Mouse (Mus musculus) yolk sac, embryonic 10.5 days (tissue): Measurements from ENCODE around the gene Trak1.
A peak's percentile ranks its signal among the peaks of the same experiment; 100 is the strongest.

Experiments
- DNase-seq: peaks from one replicate; pipeline ENCODE4 v3.0.0-alpha.2; 2017; ENCODE audit warnings: low spot score

Gene Trak1

GRCm38 (mm10) chr9:121295221-121295620 is 2.1 kb upstream of the Trak1 start:
- DNase-seq: no peak

- DNase-seq: no peak
Observed at GRCm38 (mm10) chr9:121298065-121298398, 730 bp downstream of the Trak1 start.

GRCm38 (mm10) chr9:121298411-121299091 is 1.2 kb downstream of the Trak1 start:
- no peak for DNase-seq

GRCm38 (mm10) chr9:121299223-121299755 is 2.0 kb downstream of the Trak1 start:
- no peak for DNase-seq

- DNase-seq: no peak
Observed at GRCm38 (mm10) chr9:121299976-121300570, 2.8 kb downstream of the Trak1 start.

GRCm38 (mm10) chr9:121301041-121301920 is 4.0 kb downstream of the Trak1 start:
- no peak for DNase-seq

- no peak for DNase-seq
Observed at GRCm38 (mm10) chr9:121302543-121302942, 5.2 kb downstream of the Trak1 start.

GRCm38 (mm10) chr9:121303086-121303485 is 5.8 kb downstream of the Trak1 start:
- no peak for DNase-seq

GRCm38 (mm10) chr9:121303748-121304147 is 6.4 kb downstream of the Trak1 start:
- no peak for DNase-seq

GRCm38 (mm10) chr9:121304520-121304919 is 7.2 kb downstream of the Trak1 start:
- no peak for DNase-seq

GRCm38 (mm10) chr9:121305456-121305855 is 8.2 kb downstream of the Trak1 start:
- no peak for DNase-seq

- no peak for DNase-seq
Observed at GRCm38 (mm10) chr9:121309287-121309686, 12.0 kb downstream of the Trak1 start.

GRCm38 (mm10) chr9:121310501-121310900 is 13.2 kb downstream of the Trak1 start:
- DNase-seq: no peak

- no peak for DNase-seq
Observed at GRCm38 (mm10) chr9:121311846-121312236, 14.5 kb downstream of the Trak1 start.

GRCm38 (mm10) chr9:121312237-121312891 is 15.1 kb downstream of the Trak1 start:
- DNase-seq: no peak

- peak; percentile 74 for DNase-seq
Observed at GRCm38 (mm10) chr9:121313656-121314374, 16.5 kb downstream of the Trak1 start.

GRCm38 (mm10) chr9:121314541-121315152 is 17.3 kb downstream of the Trak1 start:
- DNase-seq: no peak

- DNase-seq: no peak
Observed at GRCm38 (mm10) chr9:121315901-121316595, 18.7 kb downstream of the Trak1 start.

- DNase-seq: no peak
Observed at GRCm38 (mm10) chr9:121316621-121317405, 19.5 kb downstream of the Trak1 start.
